Mouse (Mus musculus) CH12F3 (cell line): ENCODE measurements around the gene Tpm1.

Source experiments
- in situ Hi-C: fragments of 300-500 bp; cut with MboI; formaldehyde crosslinking; loops from 2 replicates; pipeline ENCODE4 v1.14.3; 2020; ENCODE audit warnings: low sequenced_read_pairs

Gene Tpm1

DNA sequence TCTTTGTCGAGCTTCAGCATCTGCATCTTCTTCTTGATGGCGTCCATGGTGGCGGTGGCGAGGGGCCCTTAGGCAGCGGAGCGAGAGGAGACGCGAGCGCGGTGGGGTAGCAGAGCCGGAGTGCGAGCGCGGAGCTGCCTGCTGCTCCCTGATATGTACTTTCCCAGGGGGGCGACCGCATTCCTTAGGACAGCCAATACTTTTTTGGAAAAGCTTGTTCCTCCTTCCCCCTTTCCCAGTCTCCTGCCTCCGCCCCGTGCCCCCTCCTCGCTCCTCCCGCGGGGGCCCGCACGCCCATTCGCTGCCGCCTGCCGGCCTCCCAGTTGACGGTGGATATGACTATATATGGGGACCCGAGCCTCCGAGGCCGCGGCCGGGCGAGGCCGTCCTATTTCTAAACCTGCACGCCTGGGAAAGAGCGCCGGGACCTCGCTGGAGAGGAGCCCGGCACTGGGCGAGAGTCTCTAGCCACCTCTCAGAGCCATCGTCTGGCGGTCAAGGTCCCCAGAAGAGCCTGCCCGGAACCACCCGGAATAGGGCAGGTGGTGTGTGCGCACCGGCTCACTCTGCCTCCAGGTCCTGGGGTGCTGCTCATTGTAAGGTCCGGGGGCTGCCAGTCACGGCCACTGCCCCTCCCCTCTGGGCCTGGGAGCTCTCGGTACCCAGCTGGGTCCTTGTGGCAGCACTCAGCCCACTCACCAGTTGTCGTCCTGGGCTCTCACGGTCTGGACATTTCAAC lies at the start of gene Tpm1:
Gene Tpm1 (minus strand): TSS at position 321 of the 739 bp plus-strand sequence.
- in situ Hi-C loops = no loop called here

GRCm38 (mm10) chr9:67094371-67094770 lies 45.2 kb upstream of the Tpm1 start:
- in situ Hi-C loops = no loop called here

DNA sequence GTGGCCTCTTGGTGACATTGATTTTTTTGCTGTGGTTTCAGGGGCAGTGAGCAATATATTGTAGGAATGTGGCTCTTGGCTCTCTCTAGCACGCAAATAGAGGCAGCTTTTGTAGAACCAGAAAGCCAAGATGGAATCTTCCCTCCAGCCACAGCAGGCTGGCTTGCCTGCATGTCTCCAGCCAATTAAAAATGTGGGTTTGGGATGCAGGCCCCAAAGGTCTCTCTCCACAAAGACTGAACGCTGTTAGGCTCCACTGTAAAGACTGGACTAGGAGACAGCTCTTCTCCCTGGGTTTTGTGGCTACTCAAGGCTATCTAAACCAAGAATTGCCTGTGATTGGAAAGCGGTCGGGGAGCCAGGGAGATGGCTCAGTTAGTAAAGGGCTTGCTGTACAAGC lies 43.0 kb upstream of the Tpm1 start:
- in situ Hi-C loops = no loop called here

DNA sequence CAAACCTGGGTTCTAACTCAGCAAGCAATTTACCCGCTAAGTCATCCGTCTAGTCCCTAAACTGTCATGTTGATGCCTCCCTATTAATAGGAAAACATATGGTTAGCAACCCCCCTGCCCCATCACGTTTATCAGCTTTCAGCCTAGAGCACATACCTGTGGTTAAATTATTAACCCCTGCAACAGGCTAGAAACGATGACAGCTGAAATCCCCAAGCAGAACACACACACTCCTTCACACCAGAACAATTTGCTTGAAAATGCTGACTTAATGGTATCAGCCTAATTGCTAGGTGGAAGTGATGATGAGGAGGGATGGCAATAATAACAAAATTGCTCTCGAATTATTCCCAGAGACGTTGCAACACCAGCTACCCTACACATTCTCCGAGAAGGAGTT lies 42.4 kb upstream of the Tpm1 start:
- in situ Hi-C loops = no loop called here

DNA sequence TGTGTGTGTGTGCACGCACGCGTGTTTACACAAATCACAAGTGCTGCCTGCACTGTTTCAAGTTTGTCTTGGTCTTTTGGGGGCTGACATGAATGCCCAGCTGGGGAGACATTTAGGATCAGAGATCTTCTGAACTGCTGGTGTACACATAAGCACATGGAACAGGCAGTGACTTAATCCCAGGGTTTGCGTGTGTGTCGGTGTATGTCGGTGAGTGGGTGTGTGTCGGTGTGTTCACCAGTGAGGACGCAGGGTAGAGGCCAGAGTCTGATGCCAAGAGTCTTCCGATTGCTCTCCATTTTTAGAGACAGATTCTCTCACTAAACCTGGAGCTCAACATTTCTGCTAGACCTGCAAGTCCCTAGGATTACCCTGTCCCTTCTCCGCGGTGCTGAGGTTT lies 41.9 kb upstream of the Tpm1 start:
- in situ Hi-C loops = no loop called here

DNA sequence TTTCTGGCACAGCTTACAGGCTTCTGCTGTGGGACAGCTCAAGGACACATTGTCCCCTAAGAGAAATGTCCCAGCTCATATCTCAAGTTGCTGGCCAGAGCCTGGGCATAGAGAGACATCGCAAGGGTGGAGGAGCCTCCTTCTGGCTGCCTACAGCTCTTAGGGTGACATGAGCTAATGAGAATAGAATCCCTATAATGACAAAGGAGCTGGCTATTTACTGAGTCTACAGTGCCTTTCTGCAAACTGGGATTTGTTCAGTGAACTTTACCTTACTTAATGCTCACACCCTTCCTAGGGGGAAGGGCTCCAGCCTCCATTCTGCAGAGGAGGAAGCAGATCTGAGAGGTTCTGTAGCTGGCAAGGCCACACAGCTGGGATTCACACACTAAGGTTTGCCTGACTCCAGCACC lies 41.4 kb upstream of the Tpm1 start:
- in situ Hi-C loops = no loop called here

- in situ Hi-C loops = no loop called here
Observed at GRCm38 (mm10) chr9:67089167-67089566, 40.0 kb upstream of the Tpm1 start.

DNA sequence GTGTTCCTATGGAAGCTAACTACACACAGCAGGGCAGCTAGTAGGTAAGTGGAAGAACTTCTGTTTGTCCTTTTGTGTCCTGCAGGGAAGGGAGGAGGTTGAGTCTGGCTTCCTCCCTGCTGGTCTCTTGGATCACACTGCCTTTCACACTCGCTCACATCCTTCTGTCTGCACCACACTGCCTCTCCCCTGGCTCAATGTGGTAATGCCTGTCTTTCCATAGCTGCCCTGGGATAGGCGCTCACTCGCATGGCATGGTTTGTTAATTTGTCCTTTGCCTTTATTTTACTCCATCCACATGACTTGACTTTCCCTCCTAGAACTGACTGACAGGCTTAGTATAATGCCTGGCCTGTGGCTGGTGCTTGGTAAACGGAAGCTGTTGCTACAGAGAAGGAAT lies 34.6 kb upstream of the Tpm1 start:
- in situ Hi-C loops = no loop called here

- in situ Hi-C loops = no loop called here
Observed at GRCm38 (mm10) chr9:67081688-67082087, 32.5 kb upstream of the Tpm1 start.

DNA sequence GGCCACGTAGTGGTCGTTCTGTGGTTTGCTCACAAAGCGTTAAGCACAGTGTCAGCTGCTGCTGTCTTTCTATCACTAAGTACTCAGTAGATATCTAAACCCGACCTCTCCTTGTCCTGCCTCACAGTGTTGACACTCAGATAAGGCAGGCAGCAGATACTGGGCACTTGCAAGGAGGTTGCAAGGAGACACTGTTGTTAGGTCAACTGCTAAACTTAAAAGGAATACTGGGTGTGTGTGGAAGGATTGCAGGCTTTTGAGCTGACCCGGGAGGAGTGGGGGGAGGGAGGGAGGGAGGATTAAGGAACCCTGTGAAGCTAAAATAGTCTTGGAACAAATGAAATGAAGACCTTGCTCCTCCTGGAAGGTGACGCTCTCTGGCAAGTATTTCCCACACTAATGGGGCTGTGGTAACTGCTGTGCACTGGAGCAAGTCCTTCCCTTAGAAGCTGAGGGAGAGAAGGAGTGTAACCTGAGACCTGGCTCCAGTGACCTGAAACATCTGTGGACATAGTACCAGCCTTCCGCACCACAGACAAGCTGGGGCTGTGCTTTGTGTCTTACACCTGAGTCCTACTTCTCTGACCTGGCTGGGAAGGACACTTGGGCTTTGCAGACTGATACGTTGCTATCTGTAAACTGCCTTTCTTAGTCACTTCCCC lies 28.6 kb upstream of the Tpm1 start:
- in situ Hi-C loops = no loop called here

GRCm38 (mm10) chr9:67077266-67077657 lies 28.1 kb upstream of the Tpm1 start:
- in situ Hi-C loops = no loop called here

- in situ Hi-C loops = no loop called here
Observed at GRCm38 (mm10) chr9:67072182-67072581, 23.0 kb upstream of the Tpm1 start.

GRCm38 (mm10) chr9:67071596-67071995 lies 22.4 kb upstream of the Tpm1 start:
- in situ Hi-C loops = no loop called here

- in situ Hi-C loops = no loop called here
Observed at GRCm38 (mm10) chr9:67071103-67071502, 21.9 kb upstream of the Tpm1 start.

DNA sequence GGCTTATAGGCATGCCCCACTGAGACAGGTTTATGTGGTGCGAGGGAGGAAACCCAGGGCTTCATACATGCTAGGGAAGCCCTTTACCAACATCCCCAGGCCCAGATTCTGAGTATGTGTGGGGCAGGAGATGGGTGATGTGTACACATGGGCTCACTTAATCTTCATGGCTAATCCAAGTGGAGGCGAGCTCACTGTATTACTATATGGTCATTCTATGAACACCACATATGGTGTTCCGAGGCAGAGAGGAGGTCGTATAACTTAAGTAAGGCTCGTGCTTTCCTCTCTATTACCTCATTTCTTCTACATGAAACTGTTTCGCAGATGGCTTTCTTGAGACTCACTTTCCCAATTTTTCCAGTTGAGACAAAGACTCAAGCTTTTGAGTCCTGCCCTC lies 17.4 kb upstream of the Tpm1 start:
- in situ Hi-C loops = no loop called here

DNA sequence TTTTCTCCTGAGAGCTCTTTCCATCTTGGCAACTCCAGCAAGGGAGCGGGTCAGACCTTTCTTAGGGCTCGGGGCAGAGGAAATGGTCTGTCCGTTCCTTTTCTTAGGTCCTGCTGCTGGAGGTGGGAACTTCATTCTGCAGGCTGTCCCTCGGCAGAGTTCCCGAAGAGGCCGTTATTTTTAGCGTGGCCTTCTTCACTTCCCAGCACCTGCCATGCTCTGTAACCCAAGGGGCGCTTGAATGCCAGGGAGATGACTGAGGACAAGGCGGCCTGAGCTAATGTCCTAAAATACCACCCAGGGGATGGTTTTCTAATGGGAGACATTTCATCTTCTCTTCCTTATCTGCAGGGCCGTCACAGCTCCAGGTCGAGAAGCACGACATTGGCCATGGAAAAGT lies 10.5 kb upstream of the Tpm1 start:
- in situ Hi-C loops = no loop called here

- in situ Hi-C loops = no loop called here
Observed at GRCm38 (mm10) chr9:67058366-67058765, 9.2 kb upstream of the Tpm1 start.

- in situ Hi-C loops = no loop called here
Observed at GRCm38 (mm10) chr9:67050736-67051337, 1.6 kb upstream of the Tpm1 start.

DNA sequence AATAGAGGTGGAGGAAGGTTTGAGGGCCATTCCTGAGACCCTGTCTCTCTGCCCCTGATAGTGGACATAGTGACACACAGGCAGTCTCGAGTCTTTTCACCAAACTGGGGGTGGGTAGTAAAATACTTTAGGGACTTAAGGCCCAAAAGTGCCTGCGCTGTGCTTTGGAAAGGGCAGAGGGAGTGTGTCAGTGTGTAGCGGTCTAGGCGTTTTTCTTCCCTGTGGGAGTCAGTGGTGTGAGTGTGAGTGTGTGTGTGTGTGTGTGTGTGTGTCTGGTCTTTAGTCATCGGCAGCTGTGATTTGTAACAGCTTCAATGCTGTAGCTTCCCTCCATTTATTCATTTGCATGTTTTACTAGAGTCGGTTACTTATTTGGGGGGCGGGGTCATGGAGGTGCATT lies 630 bp upstream of the Tpm1 start:
- in situ Hi-C loops = no loop called here

- in situ Hi-C loops = no loop called here
Observed at GRCm38 (mm10) chr9:67048483-67049085, 622 bp downstream of the Tpm1 start.

DNA sequence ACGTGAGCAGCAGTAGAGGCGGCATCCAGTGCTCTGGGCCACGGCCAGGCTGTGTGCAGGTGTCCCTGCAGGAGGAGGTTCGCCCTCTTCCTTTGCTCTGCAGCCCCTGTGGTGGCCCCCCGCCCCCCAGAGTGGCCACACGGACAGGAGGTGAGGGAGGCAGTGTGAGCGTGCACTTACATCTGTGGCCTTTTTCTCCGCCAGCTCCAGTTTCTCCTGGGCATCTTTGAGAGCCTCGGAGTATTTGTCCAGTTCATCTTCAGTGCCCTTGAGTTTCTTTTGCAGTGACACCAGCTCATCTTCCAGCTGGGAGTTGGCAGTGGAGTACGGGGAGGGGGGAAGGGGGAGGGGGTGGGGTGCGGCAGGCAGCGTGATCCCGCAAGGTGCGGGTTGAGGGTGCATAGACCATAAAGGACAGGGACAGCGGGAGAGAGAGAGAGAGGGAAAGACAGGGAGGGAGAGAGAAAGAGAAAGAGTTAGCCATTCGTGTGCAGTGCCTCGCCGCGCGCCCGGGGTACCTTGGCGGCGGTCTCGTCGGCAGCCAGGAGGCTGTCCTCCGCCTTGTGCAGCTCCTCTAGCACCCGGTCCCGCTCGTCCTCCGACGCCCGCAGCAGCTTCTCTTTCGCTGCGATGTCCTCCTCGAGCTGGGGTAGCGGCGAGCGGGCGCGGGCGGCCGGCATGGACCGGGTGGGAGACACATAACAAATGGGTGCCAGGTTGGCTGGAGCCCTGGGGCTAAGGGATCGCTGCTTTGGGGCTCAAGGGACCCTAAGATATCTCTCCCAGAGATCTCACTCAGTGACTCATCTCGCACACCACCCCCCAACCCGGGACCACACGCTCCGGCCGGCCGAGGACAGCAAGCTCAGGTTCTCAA lies 1.4 kb downstream of the Tpm1 start:
- in situ Hi-C loops = no loop called here
